Mouse (Mus musculus) lung, postnatal 0 days (tissue): ENCODE data around the gene Elk3. TPM values are rescaled to one million over a fixed set of nuclear protein-coding genes. Genes with fewer than 3 reads are reported as not detected.
A peak's percentile ranks its signal among the peaks of the same experiment; 100 is the strongest.

Experiments used
- ATAC-seq: fragments of 200-750 bp; cut with Nextera tagmentation; 2 replicates; pipeline ENCODE4 v1.8.0; 2017; ENCODE audit warnings: moderate library complexity
- DNase-seq: peaks from one replicate; pipeline ENCODE4 v3.0.0-alpha.2; 2016; ENCODE audit warnings: low spot score
- H3K27ac ChIP-seq: fragments of 300-500 bp; sonication (generic); 2 replicates; pipeline ENCODE4 v1.5.1; 2014; ENCODE audit warnings: antibody characterized with exemption, mild to moderate bottlenecking, low read length, mixed read lengths
- H3K27me3 ChIP-seq: fragments of 300-500 bp; sonication (generic); replicated peaks from 2 replicates; pipeline ENCODE4 v1.6.1; 2014; ENCODE audit warnings: low read length, mixed read lengths; ENCODE audit not compliant: insufficient read depth
- H3K36me3 ChIP-seq: fragments of 300-500 bp; sonication (generic); 2 replicates; pipeline ENCODE4 v1.6.1; 2014; ENCODE audit warnings: low read length, mixed read lengths; ENCODE audit not compliant: insufficient read depth
- H3K4me1 ChIP-seq: fragments of 300-500 bp; sonication (generic); 2 replicates; pipeline ENCODE4 v1.6.1; 2014; ENCODE audit warnings: antibody characterized with exemption, low read depth, low read length, mixed read lengths; ENCODE audit not compliant: insufficient read depth
- H3K4me2 ChIP-seq: fragments of 300-500 bp; sonication (generic); replicated peaks from 2 replicates; pipeline ENCODE4 v1.6.1; 2014; ENCODE audit warnings: low read depth, mild to moderate bottlenecking, low read length, moderate library complexity, mixed read lengths
- H3K4me3 ChIP-seq: fragments of 300-500 bp; sonication (generic); 2 replicates; pipeline ENCODE4 v1.5.1; 2014; ENCODE audit warnings: low read depth, low read length
- H3K9ac ChIP-seq: fragments of 300-500 bp; sonication (generic); replicated peaks from 2 replicates; pipeline ENCODE4 v1.6.1; 2014; ENCODE audit warnings: low read depth, mild to moderate bottlenecking
- H3K9me3 ChIP-seq: fragments of 300-500 bp; sonication (generic); 2 replicates; pipeline ENCODE4 v1.6.1; 2016; ENCODE audit warnings: low read length, mixed read lengths
- CTCF ChIP-seq: IDR thresholded peaks from 2 replicates; pipeline ENCODE4 v1.5.1; 2016; ENCODE audit warnings: antibody characterized with exemption, mild to moderate bottlenecking
- EP300 ChIP-seq: IDR thresholded peaks from 2 replicates; pipeline ENCODE4 v1.6.1; 2016; ENCODE audit warnings: antibody characterized with exemption, mild to moderate bottlenecking, control low read depth
- WGBS: fragments of 180-500 bp; shearing (Covaris S2); extraction: QIAGEN DNeasy Blood & Tissue Kit; methylation state at CpG from one replicate; pipeline ENCODE4 v1.1.7; 2014; 5-methylcytosine and 5-hydroxymethylcytosine counted together
- polyA plus RNA-seq: library from polyadenylated mRNA; unstranded; fragments of >200 nt; fragmentation: Nextera tagmentation; extraction: Ambion mirVana; gene quantifications from 2 replicates; pipeline ENCODE4 v1.2.1, GENCODE M21; 2015

Gene Elk3
- polyA plus RNA-seq, 1 experiment from 2014 or later: 56.0 TPM

DNA sequence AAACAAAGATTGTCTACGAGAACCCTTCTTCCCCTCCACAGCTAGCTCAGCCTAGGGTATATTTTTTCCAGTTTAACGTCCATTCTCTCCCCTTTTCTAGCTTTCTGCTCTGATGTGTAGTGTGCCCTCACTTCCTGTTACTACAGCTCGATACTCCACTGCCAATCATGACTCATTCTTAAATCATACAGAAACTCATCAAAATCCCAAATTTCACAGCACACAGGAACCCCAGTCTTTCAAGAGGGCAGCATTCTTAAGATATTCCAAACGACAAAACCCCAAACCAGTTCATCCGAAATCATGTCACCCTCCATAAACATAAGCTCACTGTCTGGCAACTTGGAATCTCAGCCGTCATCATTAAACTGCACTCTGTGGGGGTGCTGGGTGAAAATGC is 5.0 kb downstream of the Elk3 start:
- Histone ChIP-seq H3K27ac (peak overlapping the region; percentile 23; the same call in 1 of the 2 replicates), H3K4me3 (no peak overlapping the region), H3K4me2 (peak overlapping the region; percentile 33; the same call in 1 of the 2 replicates)

DNA sequence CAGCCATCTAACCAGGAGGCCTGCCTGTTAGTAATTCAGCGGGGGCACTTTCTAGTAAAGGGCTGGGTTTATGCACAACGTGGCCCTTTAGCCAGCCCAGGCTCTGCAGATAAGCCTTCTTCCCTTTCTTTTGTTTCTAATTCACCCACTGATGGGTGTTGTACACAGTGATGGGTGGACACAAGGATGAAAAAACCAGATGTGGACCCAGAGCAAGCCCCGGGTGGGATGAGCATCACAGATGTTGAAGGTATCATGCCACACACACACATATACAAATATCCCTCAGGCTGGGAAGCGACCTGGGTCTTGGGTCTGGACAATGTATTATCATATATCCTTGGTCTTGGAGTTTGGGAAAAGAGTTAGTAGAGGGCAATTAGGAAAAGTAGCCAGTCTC is 7.7 kb downstream of the Elk3 start:
- H3K9ac ChIP-seq: no peak overlapping the region
- H3K27me3 ChIP-seq: no peaks in the 10 kb centered on the region
- no peaks in the 10 kb centered on the region for H3K9me3 ChIP-seq
- ATAC-seq (no peak), DNase-seq (no peak)
- WGBS: 53% methylated on average over 4 of the region's 4 CpGs
- H3K36me3 ChIP-seq: no peaks in the 10 kb centered on the region
- H3K27ac ChIP-seq: peak overlapping the region; percentile 48; the same call in 1 of the 2 replicates
- H3K4me3 ChIP-seq: no peak overlapping the region
- H3K4me1 ChIP-seq: 0 out of 2 replicates have a peak, but pooled peaks cover 3% of the 10 kb centered on the region
- H3K4me2 ChIP-seq: 0 out of 2 replicates have a peak overlapping the region, but pooled peaks have one; percentile 1
- TF ChIP-seq EP300 (no peak), CTCF (no peak)

More for the DNA sequence above, 5.0 kb downstream of the Elk3 start:
- Histone ChIP-seq H3K9ac (no peak overlapping the region), H3K4me1 (0 out of 2 replicates have a peak, but pooled peaks cover 3% of the 10 kb centered on the region), H3K27me3 (no peaks in the 10 kb centered on the region), H3K36me3 (no peaks in the 10 kb centered on the region), H3K9me3 (no peaks in the 10 kb centered on the region)
- WGBS: 39% methylated on average over 6 of the region's 6 CpGs
- ATAC-seq (no peak), DNase-seq (no peak)
- TF ChIP-seq CTCF (no peak), EP300 (no peak)

DNA sequence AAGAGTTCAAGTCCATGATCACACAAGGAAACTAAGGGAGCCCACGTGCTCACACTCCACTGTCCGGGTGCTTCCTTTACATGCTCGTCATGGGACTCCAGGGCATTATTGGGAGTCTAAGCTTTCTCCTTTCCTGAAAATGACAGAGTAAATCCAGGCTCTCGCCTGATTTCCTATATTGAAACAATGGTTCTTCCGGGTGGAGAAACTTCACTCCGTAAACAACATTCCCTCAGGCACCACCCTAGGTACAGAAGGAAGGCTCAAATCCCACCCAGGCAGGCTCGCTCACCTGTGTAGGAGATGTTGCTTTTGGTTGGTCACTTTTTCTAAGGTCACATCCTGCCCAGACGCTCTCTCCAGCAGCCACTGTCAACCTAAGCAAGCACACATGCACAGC is 9.1 kb downstream of the Elk3 start:
- no peak for DNase-seq
- 49% methylated on average over 8 of the region's 8 CpGs for WGBS
- TF ChIP-seq EP300 (peak; percentile 51; the same call in 1 of the 2 replicates), CTCF (no peak)
- Histone ChIP-seq H3K9me3 (no peaks in the 10 kb centered on the region), H3K36me3 (no peaks in the 10 kb centered on the region), H3K27ac (peak overlapping the region; percentile 68), H3K9ac (no peak overlapping the region), H3K4me3 (no peak overlapping the region), H3K27me3 (no peaks in the 10 kb centered on the region), H3K4me2 (no peak overlapping the region), H3K4me1 (0 out of 2 replicates have a peak, but pooled peaks cover 3% of the 10 kb centered on the region)
- ATAC-seq: 0 out of 2 replicates have a peak, but pooled peaks have one; percentile 15

DNA sequence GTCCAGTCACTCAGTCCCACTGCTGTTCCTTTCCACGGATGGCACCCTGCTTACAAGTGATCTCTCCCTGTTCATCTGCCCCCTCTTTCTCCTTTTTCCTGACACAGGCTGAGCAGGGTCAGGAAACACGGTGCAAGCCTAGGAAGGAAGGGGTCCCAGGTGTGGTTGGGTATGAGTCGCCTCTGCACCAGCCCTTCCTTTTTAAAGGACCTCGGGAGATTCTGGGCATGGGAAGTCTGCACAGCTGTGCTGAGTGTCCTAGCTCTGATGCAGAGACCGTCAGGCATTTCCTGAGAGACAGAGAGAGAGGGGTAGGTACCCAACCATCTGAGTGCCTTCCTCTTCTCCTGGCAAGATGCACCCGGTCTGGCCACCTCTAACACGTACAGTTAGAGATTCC is 12.7 kb downstream of the Elk3 start:
- no peak for DNase-seq
- no peak overlapping the region for H3K4me3 ChIP-seq
- peak; percentile 49; the same call in 1 of the 2 replicates for ATAC-seq
- no peak for TF ChIP-seq CTCF
- TF ChIP-seq EP300: no peak
- peak overlapping the region; percentile 22; the same call in 1 of the 2 replicates for H3K4me2 ChIP-seq
- no peaks in the 10 kb centered on the region for H3K27me3 ChIP-seq
- no peaks in the 10 kb centered on the region for H3K9me3 ChIP-seq
- 33% methylated on average over 7 of the region's 7 CpGs for WGBS
- no peak overlapping the region for H3K9ac ChIP-seq
- H3K36me3 ChIP-seq: no peaks in the 10 kb centered on the region
- peak overlapping the region; percentile 71 for H3K27ac ChIP-seq
- no peaks in the 10 kb centered on the region; the same call in 1 of the 2 replicates for H3K4me1 ChIP-seq

DNA sequence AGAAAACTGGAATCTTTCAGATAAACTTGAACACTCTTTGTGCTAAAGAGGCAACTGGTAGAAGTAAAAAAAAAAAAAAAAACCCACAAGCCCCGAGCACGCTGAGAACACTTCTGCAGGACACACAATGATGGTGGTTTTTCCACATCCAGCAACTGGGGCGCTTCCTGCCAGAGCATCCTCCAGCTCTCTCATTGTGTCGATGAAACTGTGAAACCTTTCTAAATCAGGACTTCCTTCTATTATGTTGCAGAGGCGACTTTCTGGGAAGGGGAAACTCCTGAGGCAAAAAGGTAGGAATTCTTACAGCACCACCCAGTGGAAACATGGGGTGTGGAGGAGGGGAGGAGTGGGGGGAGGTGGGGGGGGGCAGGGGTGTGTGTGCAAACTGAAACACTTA is 13.2 kb downstream of the Elk3 start:
- peak; percentile 76 for ATAC-seq
- Histone ChIP-seq H3K9me3 (no peaks in the 10 kb centered on the region), H3K4me2 (peak overlapping the region; percentile 22; the same call in 1 of the 2 replicates), H3K36me3 (no peaks in the 10 kb centered on the region), H3K27ac (peak overlapping the region; percentile 71), H3K4me1 (no peaks in the 10 kb centered on the region; the same call in 1 of the 2 replicates), H3K9ac (no peak overlapping the region), H3K27me3 (no peaks in the 10 kb centered on the region), H3K4me3 (no peak overlapping the region)
- peak; percentile 76 for DNase-seq
- TF ChIP-seq CTCF (peak; percentile 43), EP300 (peak; percentile 82)
- WGBS: 25% methylated on average over 5 of the region's 5 CpGs

DNA sequence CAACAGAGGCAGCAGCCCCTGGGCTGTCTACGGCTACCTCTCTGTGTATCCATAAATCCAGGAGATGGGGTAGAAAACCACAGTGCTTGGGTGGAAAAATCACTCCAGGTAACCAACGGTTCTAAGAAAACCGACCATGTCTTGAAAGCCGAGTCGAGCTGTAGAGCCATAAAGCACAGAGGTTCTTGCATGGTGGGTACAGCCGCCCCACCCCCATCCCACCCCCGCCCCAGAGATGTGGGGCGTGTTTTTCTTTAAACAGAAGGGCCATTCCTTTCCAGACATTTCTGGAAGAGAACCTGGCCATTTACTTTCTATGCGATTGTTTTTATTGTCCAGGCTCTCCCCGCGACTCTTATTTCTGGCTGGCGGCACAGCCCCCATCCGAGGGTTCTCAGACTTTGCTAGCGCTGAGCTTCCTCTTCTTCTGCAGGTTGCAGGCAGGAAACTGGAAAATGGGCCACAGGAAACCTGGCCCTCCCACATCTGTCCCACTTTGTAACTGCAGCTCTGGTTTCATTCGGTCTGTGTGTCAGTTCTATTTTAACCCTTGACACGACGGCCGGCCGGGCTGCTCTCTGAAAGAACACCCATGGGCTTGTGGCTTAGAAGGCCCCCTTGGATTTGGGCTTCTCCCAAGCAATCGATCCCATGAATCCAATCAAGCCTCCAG is 16.3 kb downstream of the Elk3 start:
- ATAC-seq (no peak), DNase-seq (peak; percentile 35)
- Histone ChIP-seq H3K9me3 (no peaks in the 10 kb centered on the region), H3K4me2 (no peak overlapping the region), H3K36me3 (no peaks in the 10 kb centered on the region), H3K9ac (no peak overlapping the region), H3K4me3 (no peak overlapping the region), H3K27me3 (no peaks in the 10 kb centered on the region), H3K27ac (peak overlapping the region; percentile 68), H3K4me1 (no peaks in the 10 kb centered on the region; the same call in none of the 2 replicates)
- 51% methylated on average over 20 of the region's 20 CpGs for WGBS
- TF ChIP-seq EP300 (peak; percentile 46; the same call in 1 of the 2 replicates), CTCF (no peak)
